Mouse (Mus musculus): ENCODE measurements around the gene Plvap. TPM values are rescaled to one million over a fixed set of nuclear protein-coding genes. Genes with fewer than 3 reads are reported as not detected.
"Not testable (repeated sequence)": the region's sequence is repeated elsewhere in the genome, so short reads cannot be mapped to it uniquely, and the experiment has no call there.

The Plvap gene
- total RNA-seq (2022), result 10 to 100 TPM; 23.8 to 29.1 (median 27.0) TPM

DNA sequence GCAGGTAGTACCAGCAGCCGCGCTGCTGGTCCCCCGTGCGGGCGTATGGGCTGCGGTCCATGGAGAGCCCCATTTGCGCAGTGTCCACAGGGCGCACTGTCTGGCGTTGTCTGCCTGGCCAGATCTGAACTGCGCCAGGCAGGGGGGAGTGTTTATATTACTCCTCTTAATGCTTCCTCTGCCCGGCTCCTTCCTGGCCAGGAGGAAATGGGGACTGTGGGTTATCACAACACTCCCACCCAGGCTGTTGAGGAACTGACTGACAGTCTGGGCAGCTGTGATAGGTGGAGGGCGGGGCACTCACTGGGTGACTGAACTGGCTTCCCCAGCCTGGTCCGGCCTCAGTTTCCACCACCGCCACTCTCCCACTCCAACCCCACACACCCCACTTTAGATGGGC lies at the start of gene Plvap:
TSS of gene Plvap (minus strand) at position 109 of the 400 bp plus-strand sequence.
- DNase-seq (ENCODE audit: low spot score), result no peak

DNA sequence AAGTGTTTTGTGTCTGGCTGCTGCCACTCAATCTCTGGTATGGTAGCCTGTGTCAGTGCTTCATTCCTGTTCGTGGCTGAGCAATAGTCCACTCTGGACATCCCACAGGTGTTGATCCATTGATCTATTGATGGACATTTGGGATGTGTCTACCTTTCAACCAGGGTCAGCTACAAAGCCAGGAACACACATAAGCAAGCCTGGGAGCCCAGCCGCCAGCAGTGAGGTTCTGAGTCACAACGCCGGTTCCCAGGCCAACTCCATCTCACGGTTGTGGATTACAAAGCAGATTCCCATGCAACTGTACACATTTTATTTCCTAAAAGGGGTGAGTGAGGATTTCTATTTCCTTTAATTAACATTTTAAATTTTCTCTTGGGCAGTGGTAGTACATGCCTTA lies 49.2 kb upstream of the Plvap start:
- DNase-seq (ENCODE audit: low spot score), result no peak

DNA sequence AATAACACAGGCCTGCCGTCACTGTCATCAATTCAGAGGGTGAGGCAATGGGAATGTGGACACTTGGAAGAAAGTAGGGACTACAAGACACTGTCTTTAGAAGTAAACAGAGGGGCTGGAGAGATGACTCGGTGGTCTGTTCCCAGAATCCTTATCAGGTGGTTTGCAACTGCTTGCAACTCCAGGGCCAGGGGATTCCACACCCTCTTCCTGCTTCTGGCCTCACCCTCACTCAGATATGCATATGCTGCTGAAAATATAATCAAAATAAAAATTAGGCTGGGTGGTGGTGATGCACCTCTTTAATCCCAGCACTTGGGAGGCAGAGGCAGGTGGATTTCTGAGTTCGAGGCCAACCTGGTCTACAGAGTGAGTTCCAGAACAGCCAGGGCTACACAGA lies 48.5 kb upstream of the Plvap start:
- DNase-seq (ENCODE audit: low spot score), result no peak

DNA sequence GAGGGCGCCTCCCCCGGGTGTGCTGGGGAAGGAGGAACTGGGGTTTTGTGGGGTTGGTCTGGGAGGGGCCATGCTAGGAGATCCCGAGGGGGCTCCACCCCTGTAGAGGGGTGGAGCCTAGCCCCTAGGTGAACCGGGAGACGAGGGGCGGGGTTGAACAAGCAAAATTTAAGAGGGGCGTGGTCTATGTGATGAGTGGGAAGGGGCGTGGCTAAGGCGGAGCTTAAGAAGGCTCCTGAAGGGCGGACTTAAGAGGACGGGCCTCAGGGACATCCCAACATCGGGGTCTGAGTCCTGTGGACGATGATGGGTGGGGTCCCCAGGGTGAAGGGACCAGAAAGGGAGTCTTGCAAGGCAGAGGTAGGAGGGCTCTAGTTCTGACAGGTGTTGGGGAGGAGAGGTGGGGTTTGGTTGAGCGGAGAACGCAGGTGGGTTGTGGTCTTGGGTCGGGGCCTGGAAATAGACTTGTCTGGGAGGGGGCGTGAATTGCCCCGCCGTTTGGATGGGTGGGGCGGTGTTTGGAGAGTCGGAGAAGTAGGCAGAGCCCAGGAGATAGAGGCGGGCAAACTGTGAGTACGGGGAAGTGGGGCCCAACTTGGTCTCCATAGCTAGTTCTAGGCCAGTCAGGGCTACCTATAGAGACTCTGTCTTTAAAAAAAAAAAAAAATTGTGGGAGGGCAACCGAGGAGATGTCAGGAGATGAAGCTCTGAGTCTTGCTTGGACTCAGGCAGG lies 47.6 kb upstream of the Plvap start:
- no peak for DNase-seq (ENCODE audit: low spot score)

DNA sequence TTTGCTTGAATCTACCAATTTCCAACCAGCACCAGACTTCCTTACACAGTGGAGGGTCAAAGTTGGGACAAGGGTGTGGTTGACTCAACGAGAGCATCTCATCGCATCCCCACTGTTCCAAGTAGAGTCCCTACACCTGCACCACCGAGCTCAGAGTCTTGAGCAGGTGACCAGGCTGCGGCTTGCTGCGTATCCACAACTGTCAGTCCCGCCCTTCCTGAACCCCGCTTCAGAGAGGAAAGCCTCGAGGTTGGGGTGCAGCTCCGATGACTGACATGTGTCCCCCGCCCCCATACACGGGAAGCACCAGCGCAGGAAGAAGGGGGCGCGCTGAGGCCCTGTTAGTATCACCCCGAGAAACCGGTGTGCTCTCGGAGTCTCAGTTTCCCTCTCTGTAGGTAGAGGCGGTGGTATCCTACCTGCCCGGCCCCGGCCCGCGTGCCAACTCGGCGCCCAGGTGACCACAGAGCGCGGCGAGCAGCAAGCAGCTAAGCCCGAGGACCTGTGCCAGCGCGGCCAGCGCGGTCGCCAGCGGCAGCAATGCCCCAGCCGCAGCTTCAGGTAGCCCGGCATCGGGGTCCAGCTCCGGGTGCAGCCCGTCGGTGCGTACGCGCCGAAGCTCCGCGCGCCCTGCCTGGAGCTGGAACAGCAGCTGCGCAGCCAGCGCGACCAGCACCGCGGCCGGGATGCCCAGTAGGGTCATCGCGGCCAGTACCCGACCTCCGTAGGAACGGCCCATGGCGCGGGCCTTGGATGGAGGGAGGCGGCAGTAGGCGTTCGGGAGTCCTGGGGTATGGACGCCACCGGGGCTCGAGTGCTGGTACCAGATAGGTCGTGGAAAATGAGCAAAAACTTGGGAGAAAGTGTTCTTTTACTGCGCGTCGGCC lies 46.8 kb upstream of the Plvap start, which contains the start of gene Tmem221:
TSS of gene Tmem221 (minus strand) at position 801 of the 887 bp plus-strand sequence.
- no peak for DNase-seq (ENCODE audit: low spot score)

DNA sequence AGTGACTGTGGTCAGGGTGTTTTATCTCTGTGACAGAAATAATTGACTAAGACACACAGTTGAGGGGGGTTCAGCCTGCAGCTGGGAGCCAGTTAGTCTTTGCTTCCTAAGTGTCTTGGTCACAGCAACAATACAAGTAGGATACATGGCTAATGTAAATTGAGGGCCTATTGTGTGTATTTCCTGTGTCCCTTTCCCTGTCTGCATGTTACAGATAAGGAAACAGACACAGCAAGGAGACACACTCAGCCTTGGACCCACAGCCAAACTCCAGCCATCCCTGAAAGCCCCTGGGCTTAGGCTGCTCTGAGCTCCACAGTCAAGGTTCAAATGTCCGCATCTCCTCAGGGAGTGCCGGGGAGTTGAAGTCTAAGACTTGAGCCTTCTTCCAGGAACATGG lies 43.1 kb upstream of the Plvap start:
- no peak for DNase-seq (ENCODE audit: low spot score)

DNA sequence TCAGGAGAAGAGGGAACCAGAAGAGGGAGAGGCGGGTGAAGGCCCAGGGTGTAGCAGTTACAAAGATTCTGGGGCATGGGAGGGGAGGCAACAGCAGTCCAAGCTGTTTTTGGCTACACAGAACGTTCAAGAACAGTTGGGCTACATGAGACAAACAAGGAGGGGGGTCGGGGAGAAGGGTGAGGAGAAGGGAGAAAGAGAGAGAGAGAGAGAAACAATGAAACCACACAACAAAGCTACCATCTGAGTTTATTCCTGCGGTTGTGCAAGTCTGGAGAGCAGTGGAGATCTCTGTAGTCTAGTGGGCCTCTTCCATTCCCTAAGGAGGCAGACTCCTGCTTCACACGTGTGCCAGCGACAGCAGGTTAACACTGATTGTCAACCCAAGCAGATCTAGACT lies 42.4 kb upstream of the Plvap start:
- DNase-seq (ENCODE audit: low spot score), result no peak

DNA sequence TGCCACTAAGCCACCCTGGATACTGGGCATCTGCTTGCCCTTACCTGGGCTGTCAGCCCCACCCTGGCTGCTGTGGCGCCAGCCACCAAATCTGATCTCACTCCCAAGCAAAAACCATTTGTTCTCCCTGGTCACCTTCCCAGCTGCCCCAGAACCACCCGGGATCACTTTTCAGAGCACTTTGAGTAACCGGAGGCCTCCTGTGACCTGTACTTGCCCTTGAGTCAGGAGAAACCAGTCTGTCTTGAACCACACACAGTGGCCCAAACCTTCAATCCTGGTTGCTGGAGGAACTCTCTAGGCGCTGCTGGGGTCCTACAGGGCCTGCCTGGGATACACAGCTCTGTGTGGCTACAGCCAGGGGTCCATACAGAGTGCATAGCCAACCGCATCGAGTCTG lies 41.2 kb upstream of the Plvap start:
- no peak for DNase-seq (ENCODE audit: low spot score)

DNA sequence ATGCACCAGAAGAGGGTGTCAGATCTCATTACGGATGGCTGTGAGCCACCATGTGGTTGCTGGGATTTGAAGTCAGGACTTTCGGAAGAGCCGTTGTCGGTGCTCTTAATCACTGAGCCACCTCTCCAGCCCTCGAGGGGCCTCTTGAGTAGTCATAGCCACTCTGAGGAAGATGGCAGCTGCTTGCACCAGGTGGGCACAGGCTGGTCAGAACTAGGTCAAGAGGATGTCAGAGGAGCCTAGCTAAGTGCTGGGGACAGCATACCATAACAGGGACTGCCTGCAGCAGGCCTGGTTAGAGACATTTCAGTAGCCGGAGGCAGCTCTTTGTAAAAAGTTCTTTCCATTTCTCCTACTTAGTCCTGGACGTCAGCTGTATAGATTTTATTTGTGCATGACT lies 39.2 kb upstream of the Plvap start:
- DNase-seq (ENCODE audit: low spot score), result no peak

DNA sequence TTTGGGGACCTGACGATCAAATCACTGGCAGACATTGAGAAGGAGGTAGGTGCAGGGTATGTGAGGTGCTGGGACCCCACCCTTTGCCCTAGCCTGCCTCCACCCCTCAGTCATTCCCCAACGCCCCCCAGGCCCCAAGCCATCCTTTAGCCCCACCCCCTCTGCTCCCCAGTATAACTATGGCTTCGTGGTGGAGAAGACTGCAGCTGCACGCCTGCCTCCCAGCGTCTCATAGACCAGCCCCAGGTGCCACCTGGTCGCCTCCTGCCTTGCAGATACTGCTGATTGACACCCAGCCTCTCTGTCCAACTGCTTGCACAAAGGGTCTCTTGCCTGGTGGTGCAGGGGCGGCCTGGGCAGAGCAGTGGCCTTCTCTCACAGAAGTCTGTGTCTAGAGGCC lies 36.0 kb upstream of the Plvap start:
- DNase-seq (ENCODE audit: low spot score), result no peak

DNA sequence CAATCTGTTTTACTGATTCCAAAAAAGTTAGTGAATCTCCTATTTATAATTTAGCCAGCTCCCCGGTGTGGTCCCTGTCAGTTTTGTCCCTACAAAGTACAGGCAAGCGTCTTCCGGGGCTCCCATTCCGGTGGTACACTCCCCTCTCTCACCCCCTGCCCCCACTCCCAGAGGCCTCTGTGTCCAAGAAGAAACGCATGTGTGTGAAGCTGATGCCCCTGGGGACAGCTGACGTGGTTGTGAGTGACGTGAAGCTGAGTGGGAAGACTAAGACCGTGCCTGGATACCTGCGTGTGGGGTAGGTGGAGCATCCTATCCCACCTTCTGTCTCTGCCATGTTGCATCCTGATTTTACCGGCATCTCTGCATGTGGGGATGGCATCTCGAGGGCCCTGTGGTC lies 33.5 kb upstream of the Plvap start:
- no peak for DNase-seq (ENCODE audit: low spot score)

DNA sequence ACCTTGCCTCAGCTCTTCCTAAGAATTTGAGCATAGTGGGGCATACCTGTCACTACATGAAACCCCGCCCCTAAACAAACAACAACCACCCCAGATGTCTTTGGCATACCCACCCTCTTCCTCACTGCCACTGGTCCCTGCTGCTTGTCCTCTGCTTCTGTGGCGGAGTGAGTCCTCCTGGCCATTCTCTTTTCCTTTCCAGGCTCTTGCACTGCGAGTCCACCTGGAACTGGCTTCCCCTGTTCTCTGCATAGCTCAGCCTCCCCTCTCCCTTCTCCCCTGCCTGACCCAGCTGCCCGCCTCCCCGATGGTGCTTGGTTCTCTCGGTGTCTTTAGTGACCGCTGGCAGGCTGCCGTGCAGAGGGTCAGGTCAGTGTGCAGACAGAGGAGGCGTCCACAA lies 32.2 kb upstream of the Plvap start:
- no peak for DNase-seq (ENCODE audit: low spot score)

DNA sequence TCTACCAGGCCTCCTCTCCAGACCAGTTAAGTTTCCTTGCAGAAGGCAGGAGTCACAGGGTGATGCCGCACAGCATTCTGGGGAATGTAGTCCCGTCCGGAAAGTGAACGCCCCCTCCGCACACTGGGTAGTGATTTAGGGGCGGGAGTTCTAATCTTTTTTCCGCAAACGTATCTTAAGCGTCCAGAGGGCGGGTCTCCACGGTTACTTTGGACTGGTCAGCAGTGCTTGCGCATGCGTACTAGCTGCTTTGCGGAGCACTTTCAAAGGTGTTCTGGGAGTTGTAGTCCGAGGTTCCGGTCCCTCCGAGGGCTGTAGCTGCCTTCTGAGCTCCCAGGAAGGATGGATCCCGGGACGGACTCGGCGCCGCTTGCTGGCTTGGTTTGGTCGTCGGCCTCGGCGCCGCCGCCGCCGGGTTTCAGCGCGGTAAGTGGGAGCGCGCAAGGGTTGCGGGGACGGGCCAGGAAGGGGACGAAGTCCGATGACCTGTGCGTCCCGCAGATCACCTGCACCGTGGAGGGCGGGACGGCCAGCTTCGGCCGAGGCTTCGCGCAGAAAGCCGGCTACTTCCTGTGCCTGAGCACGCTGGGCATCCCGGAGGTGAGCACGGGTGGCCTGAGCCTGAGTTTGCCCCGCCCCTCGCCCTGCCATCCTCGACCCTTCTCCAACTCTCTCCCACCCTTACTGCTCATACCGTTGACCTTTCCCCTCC lies 31.2 kb upstream of the Plvap start, which contains the start of gene Mvb12a:
TSS of gene Mvb12a (plus strand) at position 291 of the 712 bp plus-strand sequence.
- peak; percentile 99 for DNase-seq (ENCODE audit: low spot score)

DNA sequence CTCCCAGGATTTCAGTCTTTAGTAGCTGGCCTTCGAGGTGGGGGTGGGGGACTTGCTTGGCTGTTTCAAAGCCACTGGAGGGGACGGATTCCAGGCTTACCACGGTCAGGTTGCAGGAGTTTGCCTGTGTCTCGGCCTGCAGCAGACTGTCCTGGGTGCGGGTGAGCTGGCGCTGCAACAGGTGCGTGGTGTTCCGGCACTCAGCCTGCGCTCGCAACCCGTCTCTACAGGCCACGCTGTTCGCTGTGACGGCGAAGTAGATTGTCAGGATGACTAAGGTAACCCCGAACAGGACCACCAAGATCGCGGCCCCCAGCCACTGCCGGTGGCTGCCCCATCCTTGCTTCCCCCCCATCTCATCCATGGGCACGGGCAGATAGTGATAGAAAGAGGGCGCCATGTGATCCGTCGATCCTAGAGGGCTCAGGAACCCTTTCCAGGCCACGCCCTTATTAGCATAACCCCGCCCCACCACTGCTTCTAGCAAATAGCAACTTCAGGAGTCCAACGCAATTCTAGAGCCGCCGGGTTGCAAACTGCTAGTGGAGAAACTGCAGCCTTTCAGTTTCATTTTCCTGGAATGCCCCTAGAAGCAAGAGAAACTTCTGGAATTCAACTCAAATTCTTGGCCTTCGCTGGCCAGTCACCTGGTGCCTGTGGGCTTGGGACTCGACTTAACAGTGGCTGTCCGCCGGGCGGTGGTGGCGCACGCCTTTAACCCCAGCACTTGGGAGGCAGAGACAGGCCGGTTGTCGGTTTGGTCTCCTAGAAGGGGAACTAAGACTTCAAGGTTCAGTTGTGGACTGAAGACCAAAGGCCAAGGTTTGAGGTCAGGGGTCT lies 25.7 kb upstream of the Plvap start, which contains the start of gene Bst2:
TSS of gene Bst2 (minus strand) at position 429 of the 840 bp plus-strand sequence.
- peak; percentile 93 for DNase-seq (ENCODE audit: low spot score)

DNA sequence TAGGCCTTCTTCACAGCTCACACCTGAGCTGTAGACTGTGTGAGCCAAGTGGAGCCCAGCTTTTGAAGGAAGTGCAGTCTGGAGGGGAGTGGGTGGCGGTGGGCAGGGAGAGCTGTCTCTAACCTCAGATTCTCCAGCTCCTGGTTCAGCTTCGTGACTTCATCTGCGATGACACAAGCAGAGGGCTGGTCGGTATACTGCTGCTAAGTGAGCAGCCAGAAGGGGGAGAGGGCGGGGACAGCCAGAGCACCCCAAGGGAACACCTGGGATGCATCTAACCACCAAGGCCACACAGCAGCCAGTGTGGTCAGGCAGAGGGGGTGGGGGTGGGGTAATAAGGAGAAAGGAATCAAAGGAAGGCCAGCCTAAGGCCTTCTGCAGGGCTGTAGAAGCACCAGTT lies 24.1 kb upstream of the Plvap start:
- no peak for DNase-seq (ENCODE audit: low spot score)

DNA sequence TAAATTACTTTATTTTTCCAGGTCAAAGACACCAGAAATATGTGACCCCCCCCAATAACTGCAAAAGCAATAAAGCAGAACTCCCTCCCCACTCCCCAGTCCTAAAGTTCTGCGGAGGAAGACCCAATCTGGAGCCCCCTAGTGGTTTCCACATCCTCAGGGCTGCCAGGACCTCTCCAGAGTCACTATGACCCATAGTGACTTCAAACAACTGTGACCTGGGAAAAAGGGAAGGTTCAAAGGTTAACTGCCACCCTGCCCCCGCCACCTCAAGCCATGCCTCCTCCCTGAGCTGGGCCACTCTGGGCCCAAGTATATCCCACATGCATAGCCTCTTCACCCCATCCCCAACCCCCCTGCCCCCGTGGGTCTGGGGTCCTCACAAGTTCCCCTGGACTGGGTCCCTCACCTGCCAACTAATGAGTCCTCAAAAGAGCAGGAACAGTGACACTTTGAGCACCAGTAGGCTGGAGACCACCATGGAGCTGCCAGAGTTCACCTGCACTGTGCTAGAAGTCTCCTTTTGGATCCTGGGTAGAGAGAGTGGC lies 22.8 kb upstream of the Plvap start:
- DNase-seq (ENCODE audit: low spot score), result no peak

DNA sequence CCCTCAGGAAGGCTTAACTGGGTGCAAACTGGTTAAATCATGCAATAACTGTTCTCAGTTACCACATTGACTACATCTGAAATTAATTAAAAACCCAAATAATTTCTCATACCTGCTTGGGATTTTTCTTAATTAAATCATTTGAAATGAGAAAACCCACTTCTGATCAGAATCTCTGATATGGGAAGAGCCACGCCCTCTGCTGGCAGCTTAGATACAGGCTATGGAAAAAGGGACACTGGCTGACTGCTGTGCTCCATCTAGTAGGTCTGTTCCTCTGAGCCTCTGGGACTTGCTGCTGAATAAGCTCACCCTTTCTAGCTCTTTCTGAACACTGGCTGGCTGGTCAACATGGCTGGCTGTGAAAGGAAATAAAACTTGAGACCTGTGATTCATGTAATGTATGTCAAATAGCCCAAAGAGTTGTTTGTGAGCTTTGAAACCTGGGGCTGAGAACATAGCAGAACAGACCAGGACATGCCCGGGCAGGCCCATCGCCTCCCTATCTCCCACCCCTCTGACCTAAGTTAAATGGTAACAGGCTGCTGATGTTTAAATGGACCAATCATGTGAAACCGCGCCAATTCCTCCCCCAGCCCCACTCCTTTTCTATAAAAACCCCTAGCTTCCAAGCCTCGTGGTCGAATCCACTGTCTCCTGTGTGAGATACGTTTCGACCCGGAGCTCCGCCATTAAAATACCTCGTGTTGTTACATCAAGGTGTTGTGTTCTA lies 19.3 kb upstream of the Plvap start:
- not testable (repeated sequence) for DNase-seq (ENCODE audit: low spot score)

DNA sequence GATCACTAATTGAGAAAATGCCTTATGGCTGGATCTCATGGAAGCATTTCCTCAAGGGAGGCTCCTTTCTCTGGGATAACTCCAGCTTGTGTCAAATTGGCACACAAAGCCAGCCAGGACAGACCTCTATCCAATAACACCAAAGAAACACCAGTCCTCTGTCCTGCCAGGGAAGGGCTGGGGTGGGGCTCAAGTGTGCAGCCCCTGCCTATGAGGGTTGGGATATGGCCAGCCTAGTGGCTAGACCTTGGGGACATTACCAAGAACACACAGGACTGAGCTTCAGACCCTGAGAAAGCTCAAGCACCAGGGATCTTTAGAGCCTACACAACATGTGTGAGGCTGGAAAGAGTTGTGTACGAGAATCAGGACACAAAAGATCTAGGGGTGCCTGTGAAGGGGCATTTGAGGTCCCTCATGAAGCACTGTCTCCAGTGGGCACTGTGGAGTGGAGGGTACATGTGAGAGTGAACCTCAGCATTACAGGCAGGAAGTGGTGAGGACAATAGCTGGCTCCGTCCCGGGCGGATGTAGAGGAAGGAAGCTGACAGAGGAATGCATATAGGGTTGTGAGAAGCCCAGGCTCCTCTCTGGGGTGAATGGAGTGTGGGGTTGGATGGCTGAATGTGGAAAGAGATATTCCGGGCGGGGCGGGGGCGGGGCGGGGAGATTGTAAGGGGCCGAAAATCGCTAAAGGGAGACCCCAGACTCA lies 17.0 kb upstream of the Plvap start:
- DNase-seq (ENCODE audit: low spot score), result peak; percentile 66

DNA sequence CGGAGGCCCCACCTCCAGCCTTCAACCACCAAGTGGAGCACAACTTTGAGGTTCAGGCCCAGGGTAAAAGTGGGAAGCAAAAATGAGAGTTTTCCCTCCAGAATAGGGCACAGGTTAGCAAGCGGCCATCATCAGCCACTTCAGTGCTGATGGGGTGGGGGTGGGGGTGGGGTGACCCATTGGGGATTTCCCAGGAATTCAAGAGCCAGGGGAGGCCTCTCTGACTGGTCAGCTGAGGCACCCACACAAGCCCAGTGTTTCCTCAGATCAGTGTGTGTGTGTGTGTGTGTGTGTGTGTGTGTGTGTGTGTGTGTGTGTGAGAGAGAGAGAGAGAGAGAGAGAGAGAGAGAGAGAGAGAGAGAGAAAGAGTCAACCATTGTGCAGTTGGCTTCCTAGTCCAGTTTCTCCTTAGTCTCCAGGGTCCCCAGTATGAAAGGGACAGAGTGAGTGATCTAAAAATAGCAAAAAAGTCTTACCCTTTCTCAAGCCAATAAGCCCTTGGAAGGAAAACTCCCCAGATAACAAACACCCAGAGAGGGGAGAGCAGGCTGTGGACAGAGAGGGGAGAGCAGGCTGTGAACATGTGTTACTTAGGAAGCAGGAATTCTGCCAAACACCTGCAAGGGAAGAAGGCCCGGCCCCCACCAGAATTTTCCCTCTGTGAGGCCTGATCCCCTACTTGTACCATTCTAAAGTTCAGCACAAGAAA lies 15.8 kb upstream of the Plvap start:
- DNase-seq (ENCODE audit: low spot score), result no peak
